Mouse (Mus musculus) left cerebral cortex, adult 9 months (tissue): ENCODE results near the gene Nob1.

Experiments used
- DNase-seq, 2 experiments: peaks; one replicate each; pipeline ENCODE4 v3.0.0; 2022; ENCODE audit warnings: low spot score in 2 of 2

Gene Nob1

GRCm38 (mm10) chr8:107386171-107386570 lies 38.7 kb downstream of the Nob1 start:
- DNase-seq: no peak

- no peak for DNase-seq
Measured at GRCm38 (mm10) chr8:107385063-107385462, 39.8 kb downstream of the Nob1 start.

GRCm38 (mm10) chr8:107384651-107385050 lies 40.2 kb downstream of the Nob1 start:
- no peak for DNase-seq

- no peak for DNase-seq
Measured at GRCm38 (mm10) chr8:107382898-107383297, 42.0 kb downstream of the Nob1 start.

- no peak for DNase-seq
Measured at GRCm38 (mm10) chr8:107381666-107382065, 43.2 kb downstream of the Nob1 start.

GRCm38 (mm10) chr8:107380734-107381133 lies 44.1 kb downstream of the Nob1 start:
- DNase-seq: no peak

- no peak for DNase-seq
Measured at GRCm38 (mm10) chr8:107377346-107377745, 47.5 kb downstream of the Nob1 start.

GRCm38 (mm10) chr8:107370311-107370710 lies 54.5 kb downstream of the Nob1 start:
- DNase-seq: no peak
